Mouse (Mus musculus) liver, adult 2 months (tissue): ENCODE results near the gene Tnfaip3.

Experiments
- CTCF ChIP-seq: fragments of 200-500 bp; IDR thresholded peaks from 2 replicates; pipeline ENCODE4 v1.5.1; 2011; ENCODE audit warnings: low read depth, low read length, control low read depth
- POLR2A ChIP-seq: fragments of 200-500 bp; IDR thresholded peaks from 2 replicates; pipeline ENCODE4 v1.6.1; 2011; ENCODE audit warnings: low read length, control low read depth; ENCODE audit not compliant: insufficient read depth; ENCODE audit errors: extremely low read depth

- TF ChIP-seq POLR2A (no peak), CTCF (no peak)
Observed at GRCm38 (mm10) chr10:18964856-18965255, 50.6 kb downstream of the Tnfaip3 start.
